In the genomic region with DNA sequence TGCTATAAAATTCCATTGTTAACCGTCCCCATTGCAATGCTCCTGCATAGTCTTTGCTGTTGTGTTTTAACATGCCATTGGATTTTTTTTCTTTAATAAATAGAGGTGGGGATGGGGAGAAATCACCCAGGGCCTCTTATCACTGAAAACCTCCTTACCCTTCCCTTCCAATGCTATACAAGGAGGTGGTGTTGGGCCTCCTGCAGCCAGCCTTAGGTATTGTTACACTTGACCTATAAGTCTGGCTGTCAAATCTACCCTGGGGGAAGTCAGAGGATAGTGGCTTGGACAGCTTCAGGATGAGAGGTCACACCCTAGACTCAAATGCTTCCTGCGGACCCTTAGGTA, we compare ENCODE assay signal across 8 mouse cellular contexts. TPM values are rescaled to one million over a fixed set of nuclear protein-coding genes. Genes with fewer than 3 reads are reported as not detected.
DNase-seq lines count a peak whose midpoint lies in the region; ATAC-seq and TF ChIP-seq lines count a peak whose summit lies in the region.

No protein-coding gene starts in this region.

- no peaks in the 10 kb centered on the region for H3K36me3 ChIP-seq in kidney, adult 2 months (ENCODE audit: control insufficient read depth, insufficient read depth, low read length)
- H3K36me3 ChIP-seq in hindbrain, postnatal 0 days (ENCODE audit: insufficient read depth, low read length) = no peaks in the 10 kb centered on the region
- no peaks in the 10 kb centered on the region for H3K36me3 ChIP-seq in midbrain, embryonic 16.5 days (ENCODE audit: control insufficient read depth, insufficient read depth, low read length)

- H3K9ac ChIP-seq in hindbrain, postnatal 0 days (replicated peaks; ENCODE audit: low read length) = peak overlapping the region; percentile 97
- H3K9ac ChIP-seq in midbrain, embryonic 16.5 days (ENCODE audit: low read depth, low read length) = peak overlapping the region; percentile 98

- TF ChIP-seq CTCF in kidney, adult 2 months (conservative IDR thresholded peaks at IDR 0.05; ENCODE audit: insufficient read depth, insufficient read length, low read depth, low read length) = no peak
- TF ChIP-seq CTCF in hindbrain, postnatal 0 days (IDR thresholded peaks at IDR 0.05; ENCODE audit: low read depth) = no peak

- H3K27ac ChIP-seq in kidney, adult 2 months (ENCODE audit: insufficient read depth, low read depth, low read length) = no peak overlapping the region
- peak overlapping the region; percentile 92 for H3K27ac ChIP-seq in hindbrain, postnatal 0 days
- H3K27ac ChIP-seq in midbrain, embryonic 16.5 days (ENCODE audit: low read length) = peak overlapping the region; percentile 95

- TF ChIP-seq POLR2A in kidney, adult 2 months (IDR thresholded peaks at IDR 0.05; ENCODE audit: low read depth, low read length) = no peak

- DNase-seq in kidney, adult 2 months = no peak
- no peak for DNase-seq in kidney, postnatal 36 days
- no peak for DNase-seq in hindbrain, postnatal 0 days (ENCODE audit: low spot score)
- no peak for DNase-seq in gastrocnemius, adult 8-10 months (ENCODE audit: low spot score in 2 of 2)
- DNase-seq in thymus, postnatal 10 days (ENCODE audit: low spot score in 2 of 2) = no peak

- ATAC-seq in common myeloid progenitor, adult 5-6 weeks (replicated peaks; ENCODE audit: low read depth, poor library complexity, severe bottlenecking) = peak; percentile 57; the same call in 1 of the 2 replicates
- peak; percentile 77 for ATAC-seq in hindbrain, postnatal 0 days
- no peak for ATAC-seq in midbrain, embryonic 16.5 days
- no peak for ATAC-seq in activated CD4-positive, CD25-positive, alpha-beta regulatory T cell, adult 4 months

- H3K27me3 ChIP-seq in kidney, adult 2 months (replicated peaks; ENCODE audit: control insufficient read depth, insufficient read depth, low read length) = no peaks in the 10 kb centered on the region
- no peaks in the 10 kb centered on the region for H3K27me3 ChIP-seq in hindbrain, postnatal 0 days (ENCODE audit: insufficient read depth, low read length)
- H3K27me3 ChIP-seq in midbrain, embryonic 16.5 days (ENCODE audit: control insufficient read depth, insufficient read depth, low read depth, low read length) = no peaks in the 10 kb centered on the region

- peak overlapping the region; percentile 58 for H3K4me3 ChIP-seq in kidney, adult 2 months (ENCODE audit: insufficient read depth, low read depth, low read length)
- H3K4me3 ChIP-seq in hindbrain, postnatal 0 days (ENCODE audit: low read length) = peak overlapping the region; percentile 88
- H3K4me3 ChIP-seq in midbrain, embryonic 16.5 days (ENCODE audit: low read depth, low read length) = peak overlapping the region; percentile 91

- H3K4me2 ChIP-seq in hindbrain, postnatal 0 days (ENCODE audit: low read depth, low read length) = peak overlapping the region; percentile 76
- peak overlapping the region; percentile 83 for H3K4me2 ChIP-seq in midbrain, embryonic 16.5 days (ENCODE audit: low read length)

- WGBS in kidney, adult 2 months = 34% methylated on average over 2 of the region's 2 CpGs
- WGBS in hindbrain, postnatal 0 days = 18% methylated on average over 2 of the region's 2 CpGs
- WGBS in midbrain, embryonic 16.5 days = 34% methylated on average over 2 of the region's 2 CpGs

- no peaks in the 10 kb centered on the region for H3K4me1 ChIP-seq in kidney, adult 2 months (ENCODE audit: control insufficient read depth, insufficient read depth, low read length)
- H3K4me1 ChIP-seq in hindbrain, postnatal 0 days (ENCODE audit: insufficient read depth, low read length) = peaks cover 15% of the 10 kb centered on the region; the same call in 1 of the 2 replicates
- H3K4me1 ChIP-seq in midbrain, embryonic 16.5 days (ENCODE audit: control insufficient read depth, insufficient read depth, low read length) = peaks cover 18% of the 10 kb centered on the region

- H3K9me3 ChIP-seq in hindbrain, postnatal 0 days (ENCODE audit: low read length) = no peaks in the 10 kb centered on the region
- no peaks in the 10 kb centered on the region for H3K9me3 ChIP-seq in midbrain, embryonic 16.5 days (replicated peaks; ENCODE audit: control insufficient read depth, low read length, poor library complexity, severe bottlenecking)

RNA-seq across cellular contexts. Expression of gene Fam171a1, which starts 3.8 kb away (rescaled TPM):
- 21.7 and 23.7 TPM in 2 replicates for polyA plus RNA-seq in kidney, adult 2 months (2012; rRNA removed)
- 6.6 and 8.2 TPM in 2 replicates for total RNA-seq in common myeloid progenitor, adult 5-6 weeks (2017)
- 56.5 and 60.3 TPM in 2 replicates for total RNA-seq in hindbrain, postnatal 0 days (2014; rRNA removed)
- polyA plus RNA-seq in hindbrain, postnatal 0 days (2015; fragmentation: Nextera tagmentation; extraction: Ambion mirVana) = 32.7 and 35.4 TPM in 2 replicates
- 44.0 and 48.0 TPM in 2 replicates for polyA plus RNA-seq in midbrain, embryonic 16.5 days (2015; fragmentation: Nextera tagmentation; extraction: Ambion mirVana)
- 1 to 10 TPM; 2.3 to 2.9 (median 2.7) TPM for total RNA-seq in gastrocnemius, adult 8-10 months (2022)
- not detected for polyA plus RNA-seq in activated CD4-positive, CD25-positive, alpha-beta regulatory T cell, adult 4 months (2017; shearing (Covaris generic))

Comparison
In these comparisons a context has a peak if more than half of its experiments do, and no peak if none do; other contexts are left out.
1. ATAC-seq: peak in common myeloid progenitor, adult 5-6 weeks (single experiment) and hindbrain, postnatal 0 days (single experiment); none in midbrain, embryonic 16.5 days (single experiment) and activated CD4-positive, CD25-positive, alpha-beta regulatory T cell, adult 4 months (single experiment).
2. RNA of gene Fam171a1, which starts 3.8 kb away (polyA plus RNA-seq): 44.0 to 48.0 TPM in midbrain, embryonic 16.5 days, 32.7 to 35.4 TPM in hindbrain, postnatal 0 days and 21.7 to 23.7 TPM in kidney, adult 2 months; not detected in activated CD4-positive, CD25-positive, alpha-beta regulatory T cell, adult 4 months; every median in the first group is over 10 times any median in the second.
3. Peak in every context shown above with its lines, with median percentiles within 50 percentile points of each other: H3K4me3 ChIP-seq.